Mouse (Mus musculus) megakaryocyte, embryonic 14.5 days (primary cell): ENCODE data around the gene Pax8.

Experiments
- FLI1 ChIP-seq: IDR thresholded peaks from 2 replicates; pipeline ENCODE4 v1.6.1; 2012; ENCODE audit warnings: low read length, inconsistent platforms, mixed read lengths
- GATA1 ChIP-seq: IDR thresholded peaks from 3 replicates; pipeline ENCODE4 v1.6.1; 2012; ENCODE audit warnings: mixed read lengths, low read length, inconsistent platforms, borderline replicate concordance

GRCm38 (mm10) chr2:24387361-24388283 lies 87.8 kb downstream of the Pax8 start:
- TF ChIP-seq GATA1 (no peak), FLI1 (no peak)
